Mouse (Mus musculus): ENCODE results near the gene Lamtor5. TPM values are rescaled to one million over a fixed set of nuclear protein-coding genes. Genes with fewer than 3 reads are reported as not detected.

Gene Lamtor5
- 192 and 199 TPM in 2 replicates for polyA plus RNA-seq (2015; fragmentation: Nextera tagmentation; extraction: Ambion mirVana)

DNA sequence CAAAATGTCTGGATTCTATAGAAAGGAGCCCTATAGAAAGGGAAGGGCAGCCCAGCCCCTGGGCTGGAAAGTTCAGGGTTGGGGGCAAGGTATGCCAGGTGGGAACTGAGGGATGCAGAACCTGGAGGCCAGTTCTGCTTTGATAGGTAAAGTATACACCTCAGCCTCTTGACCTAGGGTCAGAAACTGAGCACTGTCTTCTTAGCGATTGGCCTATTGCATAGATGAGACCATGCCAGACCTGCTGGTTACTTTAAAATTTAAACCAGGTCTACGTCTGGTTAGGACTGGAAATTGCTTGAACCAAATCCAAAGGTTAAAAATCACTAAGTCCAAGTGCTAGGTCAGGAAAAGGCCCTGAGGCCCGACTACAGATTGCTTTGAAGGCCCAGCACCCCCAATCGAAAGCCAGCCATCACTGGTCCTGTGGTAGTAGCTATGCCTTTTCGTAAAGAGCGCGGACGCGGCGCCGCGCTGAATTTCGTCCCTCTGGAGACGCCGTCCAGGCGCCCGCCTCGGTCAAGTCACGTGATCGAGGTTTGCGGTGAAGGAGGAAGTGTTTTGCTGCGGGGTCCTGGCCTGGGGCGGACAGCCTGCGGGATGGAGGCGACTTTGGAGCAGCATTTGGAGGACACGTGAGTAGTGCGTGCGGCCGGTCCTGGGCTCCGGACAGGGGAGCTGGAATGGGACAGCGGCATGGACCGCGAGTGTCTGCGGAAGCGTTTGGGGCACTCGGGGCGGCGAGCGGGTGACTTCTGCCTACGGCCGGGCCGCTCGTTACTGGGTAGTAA is at the start of gene Lamtor5:
Lamtor5 (plus strand) TSS at position 380 of the 791 bp plus-strand sequence.
- no peaks in the 10 kb centered on the region for H3K9me3 ChIP-seq (replicated peaks)
- ATAC-seq (replicated peaks; ENCODE audit: low FRiP score), result peak; percentile 91
- peaks cover 19% of the 10 kb centered on the region for H3K4me1 ChIP-seq
- H3K4me2 ChIP-seq, result peak within 1 kb of the TSS; percentile 67
- H3K36me3 ChIP-seq, result peaks cover 23% of the 10 kb centered on the region
- H3K27ac ChIP-seq, result 0 out of 2 replicates have a peak within 1 kb of the TSS, but pooled peaks have one; percentile 10
- H3K9ac ChIP-seq, result peak within 1 kb of the TSS; percentile 65
- WGBS, result 3% methylated on average over 43 of the region's 43 CpGs
- no peaks in the 10 kb centered on the region for H3K27me3 ChIP-seq
- H3K4me3 ChIP-seq (replicated peaks), result peak within 1 kb of the TSS; percentile 68

DNA sequence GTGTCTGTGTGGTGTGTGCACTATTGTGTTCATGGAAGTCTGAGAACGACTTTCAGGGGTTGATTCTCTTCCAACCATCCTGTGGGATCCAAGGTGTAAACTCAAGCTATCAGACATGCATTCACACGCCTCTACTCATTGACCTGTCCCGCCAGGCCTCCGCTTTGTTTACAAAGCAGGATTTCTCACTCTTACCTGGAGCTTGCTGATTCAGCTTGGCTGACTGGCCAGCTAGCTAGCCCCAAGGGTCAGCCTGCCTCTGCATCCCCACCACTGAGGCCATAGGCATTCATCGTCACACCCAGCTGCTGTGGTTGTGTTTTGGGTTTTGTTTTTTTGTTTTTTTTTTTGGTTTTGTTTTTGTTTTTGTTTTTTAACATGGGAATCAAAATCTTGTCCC is 49.4 kb upstream of the Lamtor5 start:
- no peak overlapping the region for H3K4me3 ChIP-seq (replicated peaks)
- no peaks in the 10 kb centered on the region for H3K36me3 ChIP-seq
- H3K27ac ChIP-seq, result no peak overlapping the region
- ATAC-seq (replicated peaks; ENCODE audit: low FRiP score), result no peak
- H3K9ac ChIP-seq, result no peak overlapping the region
- no peak overlapping the region for H3K4me2 ChIP-seq
- WGBS, result 81% methylated on average over 5 of the region's 5 CpGs
- 0 out of 2 replicates have a peak, but pooled peaks cover 9% of the 10 kb centered on the region for H3K27me3 ChIP-seq
- no peaks in the 10 kb centered on the region for H3K9me3 ChIP-seq (replicated peaks)
- H3K4me1 ChIP-seq, result 0 out of 2 replicates have a peak, but pooled peaks cover 9% of the 10 kb centered on the region

DNA sequence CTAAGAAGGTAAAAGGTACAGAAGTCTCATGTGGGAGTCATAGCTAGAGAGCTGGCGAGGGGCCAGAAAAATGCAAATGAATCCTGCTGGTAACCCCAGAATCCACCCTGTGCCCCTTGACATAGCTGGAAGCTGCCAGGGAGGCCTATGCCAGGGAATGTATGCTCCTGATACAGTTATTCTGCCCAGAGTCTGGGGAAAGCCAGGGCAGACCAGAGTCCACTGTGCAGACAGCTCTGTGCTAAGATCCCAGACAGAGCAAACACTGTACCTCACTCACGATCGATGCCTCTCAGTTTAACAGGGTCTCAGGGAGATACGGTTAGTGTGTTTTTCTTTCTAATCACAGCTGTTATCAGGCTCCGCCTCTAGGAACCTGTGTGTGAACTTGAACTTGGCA is 48.8 kb upstream of the Lamtor5 start:
- Histone ChIP-seq H3K4me1 (0 out of 2 replicates have a peak, but pooled peaks cover 9% of the 10 kb centered on the region), H3K4me3 (replicated peaks) (no peak overlapping the region), H3K4me2 (no peak overlapping the region), H3K27ac (no peak overlapping the region), H3K27me3 (0 out of 2 replicates have a peak, but pooled peaks cover 9% of the 10 kb centered on the region), H3K36me3 (no peaks in the 10 kb centered on the region), H3K9ac (no peak overlapping the region), H3K9me3 (replicated peaks) (no peaks in the 10 kb centered on the region)
- ATAC-seq (replicated peaks; ENCODE audit: low FRiP score), result 0 out of 2 replicates have a peak, but pooled peaks have one; percentile 36
- 50% methylated on average over 5 of the region's 5 CpGs for WGBS

DNA sequence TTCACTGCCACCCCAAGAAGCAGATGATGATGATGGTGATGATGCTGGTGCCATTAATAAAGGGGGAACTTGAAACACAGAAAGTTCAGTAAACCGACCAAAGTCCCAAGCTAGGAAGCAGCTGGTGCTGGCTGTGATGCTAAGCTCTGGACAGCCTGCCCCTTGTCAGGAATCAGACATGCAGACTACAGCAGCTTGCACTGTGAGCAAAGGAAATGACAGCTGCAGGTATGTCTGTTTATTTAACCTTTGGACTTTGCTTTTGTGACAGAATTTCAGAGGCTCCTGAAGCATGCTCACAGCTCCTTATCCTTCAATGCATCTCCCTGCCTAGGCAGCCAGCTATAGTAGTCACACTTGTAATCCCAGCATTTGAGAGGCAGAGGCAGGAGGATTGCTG is 48.1 kb upstream of the Lamtor5 start, which contains the start of gene A630076J17Rik:
A630076J17Rik (plus strand) TSS at position 88 of the 400 bp plus-strand sequence.
- 0 out of 2 replicates have a peak, but pooled peaks cover 9% of the 10 kb centered on the region for H3K27me3 ChIP-seq
- no peak within 1 kb of the TSS for H3K27ac ChIP-seq
- 0 out of 2 replicates have a peak, but pooled peaks have one; percentile 14 for ATAC-seq (replicated peaks; ENCODE audit: low FRiP score)
- H3K4me3 ChIP-seq (replicated peaks), result no peak within 1 kb of the TSS
- WGBS, result 25% methylated on average over 1 of the region's 1 CpGs
- no peak within 1 kb of the TSS for H3K4me2 ChIP-seq
- H3K9me3 ChIP-seq (replicated peaks), result no peaks in the 10 kb centered on the region
- no peaks in the 10 kb centered on the region for H3K36me3 ChIP-seq
- H3K9ac ChIP-seq, result no peak within 1 kb of the TSS
- H3K4me1 ChIP-seq, result 0 out of 2 replicates have a peak, but pooled peaks cover 9% of the 10 kb centered on the region

DNA sequence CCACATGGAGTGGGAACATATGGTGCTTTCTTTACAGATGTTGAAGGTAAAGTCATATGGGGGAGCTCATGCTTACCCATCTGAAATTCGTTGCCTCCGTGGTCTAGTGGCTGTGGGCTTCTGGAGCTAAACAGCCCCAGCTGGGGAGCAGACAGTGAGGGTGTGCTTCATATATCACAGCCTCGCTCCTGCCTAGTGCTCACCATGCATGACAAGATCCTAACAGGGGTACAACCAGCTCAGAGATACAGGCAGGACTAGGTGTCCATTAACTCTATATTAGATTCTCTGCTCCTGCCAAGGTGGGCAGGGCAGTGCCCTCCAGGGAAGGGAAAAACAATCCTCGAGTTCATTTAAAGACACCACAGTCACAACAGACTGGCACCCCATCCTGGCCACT is 47.5 kb upstream of the Lamtor5 start:
- Histone ChIP-seq H3K4me2 (no peak overlapping the region), H3K27ac (no peak overlapping the region), H3K9me3 (replicated peaks) (no peaks in the 10 kb centered on the region), H3K27me3 (0 out of 2 replicates have a peak, but pooled peaks cover 9% of the 10 kb centered on the region), H3K4me1 (0 out of 2 replicates have a peak, but pooled peaks cover 9% of the 10 kb centered on the region), H3K4me3 (replicated peaks) (no peak overlapping the region), H3K36me3 (no peaks in the 10 kb centered on the region), H3K9ac (no peak overlapping the region)
- 33% methylated on average over 4 of the region's 4 CpGs for WGBS
- ATAC-seq (replicated peaks; ENCODE audit: low FRiP score), result peak; percentile 63

DNA sequence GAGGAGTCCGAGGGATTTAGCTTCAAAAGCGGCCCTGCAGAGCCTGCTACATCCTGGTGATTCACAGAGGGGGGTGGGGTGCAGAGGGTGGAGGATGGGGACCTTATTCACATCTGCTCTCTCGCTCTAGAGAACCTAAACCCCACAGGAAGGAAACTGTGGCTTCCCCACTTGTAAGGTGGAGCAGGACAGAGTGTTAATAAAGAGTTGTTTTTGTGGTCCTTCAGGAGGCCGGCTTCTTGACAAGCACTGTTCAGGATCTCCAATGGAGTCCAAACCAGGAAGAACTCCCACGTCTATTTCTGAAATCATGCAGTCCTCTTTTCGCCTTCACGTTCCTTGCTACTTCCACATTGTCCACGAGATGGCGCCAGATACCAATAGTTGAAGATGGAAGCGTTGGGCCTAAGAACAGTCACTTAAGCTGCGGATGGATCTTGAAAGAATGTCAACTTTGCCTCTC is 45.3 kb upstream of the Lamtor5 start:
- no peaks in the 10 kb centered on the region for H3K36me3 ChIP-seq
- no peak for ATAC-seq (replicated peaks; ENCODE audit: low FRiP score)
- H3K27ac ChIP-seq, result no peak overlapping the region
- peak overlapping the region; percentile 21; the same call in 1 of the 2 replicates for H3K4me2 ChIP-seq
- no peak overlapping the region for H3K4me3 ChIP-seq (replicated peaks)
- H3K9ac ChIP-seq, result no peak overlapping the region
- no peaks in the 10 kb centered on the region for H3K9me3 ChIP-seq (replicated peaks)
- 7% methylated on average over 11 of the region's 11 CpGs for WGBS
- H3K27me3 ChIP-seq, result 0 out of 2 replicates have a peak, but pooled peaks cover 9% of the 10 kb centered on the region
- H3K4me1 ChIP-seq, result 0 out of 2 replicates have a peak, but pooled peaks cover 9% of the 10 kb centered on the region

DNA sequence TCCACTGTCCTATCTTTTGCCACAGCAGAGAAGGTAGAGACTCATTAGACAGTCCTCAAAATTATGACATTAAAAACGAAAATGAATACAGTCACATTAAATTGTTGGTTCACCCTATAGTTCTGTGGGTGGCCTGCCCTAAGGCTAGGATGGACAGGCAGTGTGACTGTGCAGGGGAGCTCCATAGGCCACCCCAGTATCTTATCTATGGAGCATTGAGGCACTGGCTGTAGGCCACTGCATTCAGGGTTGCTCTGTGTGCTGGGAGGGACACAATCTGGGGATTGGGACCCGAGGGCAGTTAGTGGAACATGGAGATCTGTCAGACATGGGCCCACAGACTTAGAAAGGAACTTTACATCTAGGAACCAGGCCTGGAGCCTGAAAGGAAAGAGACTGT is 44.7 kb upstream of the Lamtor5 start:
- Histone ChIP-seq H3K9me3 (replicated peaks) (no peaks in the 10 kb centered on the region), H3K27ac (no peak overlapping the region), H3K9ac (no peak overlapping the region), H3K4me1 (0 out of 2 replicates have a peak, but pooled peaks cover 9% of the 10 kb centered on the region), H3K4me3 (replicated peaks) (no peak overlapping the region), H3K27me3 (0 out of 2 replicates have a peak, but pooled peaks cover 9% of the 10 kb centered on the region), H3K36me3 (no peaks in the 10 kb centered on the region), H3K4me2 (no peak overlapping the region)
- no peak for ATAC-seq (replicated peaks; ENCODE audit: low FRiP score)
- 31% methylated on average over 2 of the region's 2 CpGs for WGBS

DNA sequence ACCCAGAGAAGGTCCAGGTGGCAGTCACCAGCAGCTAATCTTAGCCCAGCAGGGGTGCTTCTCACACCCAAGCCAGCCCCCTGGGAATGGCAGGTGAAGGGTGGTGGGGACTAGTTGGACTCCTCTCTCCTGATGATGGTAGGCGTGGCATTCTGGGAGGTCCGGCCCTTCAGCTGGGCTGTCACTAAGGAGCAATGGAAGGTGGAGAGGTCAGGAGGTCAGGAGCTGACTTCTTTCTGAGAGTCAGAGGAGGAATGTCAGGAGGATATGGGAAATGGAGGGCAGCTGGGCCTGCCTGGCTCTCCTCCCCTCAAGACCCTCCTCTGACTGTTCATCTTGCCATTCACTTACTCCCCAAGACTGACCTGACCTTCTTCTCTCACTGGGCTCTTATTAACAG is 40.6 kb upstream of the Lamtor5 start:
- 60% methylated on average over 2 of the region's 2 CpGs for WGBS
- Histone ChIP-seq H3K9me3 (replicated peaks) (no peaks in the 10 kb centered on the region), H3K27ac (no peak overlapping the region)

DNA sequence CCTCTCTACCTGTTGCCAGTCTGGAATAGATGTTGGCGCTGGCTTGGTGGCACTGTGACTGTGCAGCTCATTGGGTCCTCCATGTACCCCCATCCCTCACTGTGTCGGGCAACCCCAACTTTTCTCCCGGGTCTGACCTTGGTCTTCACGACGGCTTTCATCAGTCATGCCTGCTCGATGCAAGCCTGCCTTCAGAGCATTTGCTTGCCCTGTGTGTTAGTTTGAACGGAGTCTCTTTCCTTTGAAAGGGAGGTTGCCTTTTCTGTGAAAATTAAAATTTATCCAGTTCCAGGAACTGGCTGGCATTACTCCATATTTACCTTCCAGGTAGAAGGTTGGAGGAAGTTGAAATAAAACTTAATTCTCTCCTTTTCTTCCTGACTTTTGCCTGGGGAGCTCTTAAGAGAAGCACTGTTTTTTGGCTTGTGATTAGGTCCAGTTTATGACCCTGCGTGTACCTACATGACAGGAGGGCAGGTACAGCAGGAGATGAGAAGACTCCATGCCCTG is 40.1 kb upstream of the Lamtor5 start:
- 0 out of 2 replicates have a peak, but pooled peaks have one; percentile 11 for ATAC-seq (replicated peaks; ENCODE audit: low FRiP score)
- H3K4me1 ChIP-seq, result no peaks in the 10 kb centered on the region
- H3K4me3 ChIP-seq (replicated peaks), result no peak overlapping the region
- H3K9ac ChIP-seq, result no peak overlapping the region
- H3K4me2 ChIP-seq, result no peak overlapping the region
- H3K27me3 ChIP-seq, result no peaks in the 10 kb centered on the region
- WGBS, result 81% methylated on average over 8 of the region's 8 CpGs
- H3K36me3 ChIP-seq, result no peaks in the 10 kb centered on the region
- no peaks in the 10 kb centered on the region for H3K9me3 ChIP-seq (replicated peaks)
- H3K27ac ChIP-seq, result no peak overlapping the region

More for the DNA sequence above, 40.6 kb upstream of the Lamtor5 start:
- no peaks in the 10 kb centered on the region for H3K36me3 ChIP-seq
- 0 out of 2 replicates have a peak, but pooled peaks cover 2% of the 10 kb centered on the region for H3K27me3 ChIP-seq
- H3K4me1 ChIP-seq, result no peaks in the 10 kb centered on the region
- no peak overlapping the region for H3K9ac ChIP-seq
- ATAC-seq (replicated peaks; ENCODE audit: low FRiP score), result no peak
- H3K4me2 ChIP-seq, result no peak overlapping the region
- H3K4me3 ChIP-seq (replicated peaks), result no peak overlapping the region

DNA sequence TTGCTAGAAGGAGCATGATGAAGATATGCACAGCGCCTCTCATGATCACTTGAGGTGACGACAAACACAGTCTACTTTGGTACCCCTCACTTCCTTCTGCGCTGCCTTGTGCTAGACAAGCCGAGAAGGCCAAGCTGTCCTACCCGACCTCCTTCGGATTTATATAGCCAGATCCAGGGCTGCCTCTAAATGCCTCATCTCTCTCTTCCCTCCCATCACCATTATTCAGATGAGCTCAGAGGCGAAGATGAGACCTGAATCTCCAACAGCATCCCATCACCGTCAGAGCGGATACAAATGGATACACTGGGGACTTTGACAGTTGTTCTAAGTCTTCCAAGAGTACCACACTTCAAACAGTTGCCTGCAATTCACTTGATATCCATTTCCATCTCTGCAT is 39.1 kb upstream of the Lamtor5 start, which contains the start of gene Prok1:
Prok1 (minus strand) TSS at position 101 of the 400 bp plus-strand sequence.
- 91% methylated on average over 9 of the region's 9 CpGs for WGBS
- Histone ChIP-seq H3K4me3 (replicated peaks) (no peak within 1 kb of the TSS), H3K9ac (no peak within 1 kb of the TSS), H3K27me3 (no peaks in the 10 kb centered on the region), H3K9me3 (replicated peaks) (no peaks in the 10 kb centered on the region), H3K4me1 (no peaks in the 10 kb centered on the region), H3K27ac (no peak within 1 kb of the TSS), H3K4me2 (no peak within 1 kb of the TSS), H3K36me3 (no peaks in the 10 kb centered on the region)
- no peak for ATAC-seq (replicated peaks; ENCODE audit: low FRiP score)

DNA sequence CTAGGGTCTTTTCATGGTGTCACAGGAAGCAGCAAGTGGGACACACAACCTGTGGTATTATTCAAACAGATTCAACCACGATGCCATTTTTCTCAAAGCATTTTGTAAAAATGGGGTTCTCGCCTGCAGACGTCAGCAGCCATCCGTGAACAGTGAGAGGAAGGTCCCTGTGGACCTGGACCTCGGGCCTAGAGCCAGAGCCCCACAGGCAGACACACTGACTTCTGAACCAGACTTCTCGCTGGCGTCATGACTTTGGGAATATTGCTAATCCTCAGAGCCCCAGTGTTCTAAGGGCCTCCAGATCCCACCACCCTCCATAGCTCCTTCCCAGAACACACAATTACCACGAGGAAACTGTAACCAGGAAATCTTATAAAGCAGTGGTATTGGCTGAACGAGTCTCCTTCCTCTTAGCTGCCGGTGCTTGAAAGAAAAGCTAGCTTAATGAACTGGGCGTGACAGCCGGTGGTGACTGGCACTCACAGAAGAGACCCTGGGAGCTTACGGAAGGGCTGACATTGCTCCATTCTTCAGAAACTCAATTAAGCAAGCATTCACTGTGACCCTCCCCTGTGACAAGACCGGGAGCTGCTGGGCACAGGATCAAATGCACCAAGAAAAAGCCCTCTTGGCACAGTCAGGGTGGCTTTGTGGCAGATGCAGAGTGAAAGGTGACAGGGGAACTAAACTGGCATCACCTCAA is 37.1 kb upstream of the Lamtor5 start:
- Histone ChIP-seq H3K9ac (no peak overlapping the region), H3K27ac (no peak overlapping the region), H3K27me3 (no peaks in the 10 kb centered on the region; the same call in 1 of the 2 replicates), H3K9me3 (replicated peaks) (no peaks in the 10 kb centered on the region), H3K36me3 (no peaks in the 10 kb centered on the region), H3K4me1 (no peaks in the 10 kb centered on the region), H3K4me3 (replicated peaks) (no peak overlapping the region), H3K4me2 (no peak overlapping the region)
- WGBS, result 47% methylated on average over 14 of the region's 14 CpGs
- no peak for ATAC-seq (replicated peaks; ENCODE audit: low FRiP score)
